ENCODE assay signal across 15 mouse cellular contexts in the genomic region with DNA sequence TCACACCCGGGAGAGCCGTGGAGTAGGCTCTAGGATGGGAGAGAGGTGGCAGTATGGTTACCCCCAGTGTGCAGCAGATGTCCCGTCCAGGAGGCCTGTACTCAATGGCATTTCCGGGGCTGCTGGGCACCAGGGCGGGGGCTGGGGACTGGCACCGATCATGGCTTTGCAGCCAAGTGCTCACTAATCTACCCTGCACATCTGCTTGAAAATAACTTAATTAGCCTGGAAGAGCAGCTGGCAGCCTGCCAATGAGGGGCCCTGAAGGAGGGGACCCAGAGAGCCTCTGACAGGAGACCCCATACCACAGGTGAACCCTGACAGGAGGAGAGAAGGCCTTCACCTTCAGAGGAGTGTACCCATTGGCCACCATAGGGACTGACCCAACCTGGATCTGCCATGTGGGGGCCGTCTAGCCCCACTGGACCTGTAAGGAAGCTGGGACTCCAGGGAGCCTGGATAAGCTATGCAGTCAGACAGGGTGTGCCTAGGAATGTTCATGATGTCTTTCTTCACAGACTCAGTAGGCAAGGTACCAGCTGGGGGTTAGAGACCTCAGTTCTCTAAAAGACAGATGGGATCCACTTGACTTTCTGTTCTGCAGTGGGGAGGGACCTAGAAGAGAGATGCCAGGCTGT.
A peak's percentile ranks its signal among the peaks of the same experiment; 100 is the strongest.
DNase-seq lines count a peak whose midpoint lies in the region; ATAC-seq lines count a peak whose summit lies in the region.
"Had no signal": no experiment of that assay in that cellular context is flagged by ENCODE, and none has a peak within 500 bp of the region (broad histone marks: within the 10 kb centered on the region; RNA-seq: fewer than 3 reads in every experiment).

No protein-coding gene starts in this region.

- peak; percentile 26 for DNase-seq in cerebellum, adult 9-11 months
- no peak for DNase-seq in cerebellum, adult 11 months
- no peak for DNase-seq in limb, embryonic 10.5 days (ENCODE audit: low spot score)
- DNase-seq in embryo, embryonic 10.5 days (ENCODE audit: low spot score) = no peak
- no peak for DNase-seq in testis, postnatal 10 days (ENCODE audit: low spot score)
- DNase-seq: thymus, adult 18-20 months had no signal

- H3K9me3 ChIP-seq in limb, embryonic 15.5 days = no peaks in the 10 kb centered on the region
- no peaks in the 10 kb centered on the region for H3K9me3 ChIP-seq in limb, embryonic 10.5 days (replicated peaks)
- H3K9me3 ChIP-seq in hindbrain, embryonic 13.5 days = no peaks in the 10 kb centered on the region
- no peaks in the 10 kb centered on the region for H3K9me3 ChIP-seq in neural tube, embryonic 13.5 days
- H3K9me3 ChIP-seq: embryonic facial prominence, embryonic 12.5 days; forebrain, embryonic 15.5 days; heart, embryonic 15.5 days; liver, embryonic 12.5 days had no signal

- H3K4me3 ChIP-seq in limb, embryonic 15.5 days = no peak overlapping the region
- H3K4me3 ChIP-seq in limb, embryonic 10.5 days = no peak overlapping the region
- no peak overlapping the region for H3K4me3 ChIP-seq in hindbrain, embryonic 13.5 days
- H3K4me3 ChIP-seq in neural tube, embryonic 13.5 days = no peak overlapping the region
- H3K4me3 ChIP-seq: embryonic facial prominence, embryonic 12.5 days; forebrain, embryonic 15.5 days; heart, embryonic 15.5 days; left cerebral cortex, adult 2 months; liver, embryonic 12.5 days had no signal

- no peak overlapping the region for H3K27ac ChIP-seq in limb, embryonic 15.5 days
- H3K27ac ChIP-seq in limb, embryonic 10.5 days = no peak overlapping the region
- no peak overlapping the region for H3K27ac ChIP-seq in hindbrain, embryonic 13.5 days
- no peak overlapping the region for H3K27ac ChIP-seq in neural tube, embryonic 13.5 days (replicated peaks)
- H3K27ac ChIP-seq: embryonic facial prominence, embryonic 12.5 days; forebrain, embryonic 15.5 days; heart, embryonic 15.5 days; left cerebral cortex, adult 2 months; liver, embryonic 12.5 days had no signal

- H3K36me3 ChIP-seq in limb, embryonic 15.5 days = no peaks in the 10 kb centered on the region
- H3K36me3 ChIP-seq in limb, embryonic 10.5 days = no peaks in the 10 kb centered on the region
- H3K36me3 ChIP-seq in hindbrain, embryonic 13.5 days = no peaks in the 10 kb centered on the region
- no peaks in the 10 kb centered on the region for H3K36me3 ChIP-seq in neural tube, embryonic 13.5 days
- H3K36me3 ChIP-seq: embryonic facial prominence, embryonic 12.5 days; forebrain, embryonic 15.5 days; heart, embryonic 15.5 days; liver, embryonic 12.5 days had no signal

- H3K9ac ChIP-seq in limb, embryonic 15.5 days = no peak overlapping the region
- no peak overlapping the region for H3K9ac ChIP-seq in hindbrain, embryonic 13.5 days
- no peak overlapping the region for H3K9ac ChIP-seq in neural tube, embryonic 13.5 days
- H3K9ac ChIP-seq: embryonic facial prominence, embryonic 12.5 days; forebrain, embryonic 15.5 days; heart, embryonic 15.5 days; liver, embryonic 12.5 days had no signal

- 0 out of 2 replicates have a peak, but pooled peaks have one; percentile 20 for ATAC-seq in limb, embryonic 15.5 days (ENCODE audit: insufficient number of reproducible peaks, low FRiP score, low TSS enrichment, low read depth)
- ATAC-seq in hindbrain, embryonic 13.5 days (ENCODE audit: low FRiP score) = 0 out of 2 replicates have a peak, but pooled peaks have one; percentile 15
- ATAC-seq in neural tube, embryonic 13.5 days (ENCODE audit: low read depth) = peak; percentile 16; the same call in 1 of the 2 replicates
- ATAC-seq: forebrain, embryonic 15.5 days; inflammation-experienced regulatory T-cells, adult 6 months; liver, embryonic 12.5 days had no signal

- no peak overlapping the region for H3K4me2 ChIP-seq in limb, embryonic 15.5 days
- no peak overlapping the region for H3K4me2 ChIP-seq in hindbrain, embryonic 13.5 days
- H3K4me2 ChIP-seq in neural tube, embryonic 13.5 days = no peak overlapping the region
- H3K4me2 ChIP-seq: embryonic facial prominence, embryonic 12.5 days; forebrain, embryonic 15.5 days; heart, embryonic 15.5 days; liver, embryonic 12.5 days had no signal

- no peaks in the 10 kb centered on the region for H3K27me3 ChIP-seq in limb, embryonic 15.5 days
- peaks cover 3% of the 10 kb centered on the region; the same call in 1 of the 2 replicates for H3K27me3 ChIP-seq in limb, embryonic 10.5 days (ENCODE audit: low read depth, poor library complexity, severe bottlenecking)
- peaks cover 4% of the 10 kb centered on the region; the same call in 1 of the 2 replicates for H3K27me3 ChIP-seq in hindbrain, embryonic 13.5 days
- no peaks in the 10 kb centered on the region for H3K27me3 ChIP-seq in neural tube, embryonic 13.5 days
- H3K27me3 ChIP-seq: embryonic facial prominence, embryonic 12.5 days; forebrain, embryonic 15.5 days; heart, embryonic 15.5 days; liver, embryonic 12.5 days had no signal

- H3K4me1 ChIP-seq in limb, embryonic 15.5 days = peaks cover 17% of the 10 kb centered on the region
- peaks cover 4% of the 10 kb centered on the region; the same call in 1 of the 2 replicates for H3K4me1 ChIP-seq in limb, embryonic 10.5 days
- peaks cover 56% of the 10 kb centered on the region for H3K4me1 ChIP-seq in hindbrain, embryonic 13.5 days (replicated peaks)
- H3K4me1 ChIP-seq in neural tube, embryonic 13.5 days (replicated peaks) = peaks cover 55% of the 10 kb centered on the region
- H3K4me1 ChIP-seq: liver, embryonic 12.5 days had no signal

- 56% methylated on average over 7 of the region's 7 CpGs for WGBS in limb, embryonic 15.5 days
- 83% methylated on average over 7 of the region's 7 CpGs for WGBS in limb, embryonic 10.5 days
- WGBS in hindbrain, embryonic 13.5 days = 64% methylated on average over 7 of the region's 7 CpGs
- WGBS in neural tube, embryonic 13.5 days = 66% methylated on average over 7 of the region's 7 CpGs
